Mouse (Mus musculus) heart, adult 8-10 months (tissue): ENCODE data around the gene Itgax. TPM values are rescaled to one million over a fixed set of nuclear protein-coding genes. Genes with fewer than 3 reads are reported as not detected.

Source experiments
- DNase-seq: peaks from one replicate; pipeline ENCODE4 v3.0.0; 2022; ENCODE audit warnings: low spot score
- total RNA-seq, 4 experiments: library from RNA; stranded (reverse); gene quantifications; 2 replicates each; pipeline ENCODE4 v1.2.4; 2022

Itgax gene
- under 1 TPM; 0.16 to 0.41 (median 0.27) TPM for total RNA-seq

- no peak for DNase-seq
Observed at GRCm38 (mm10) chr7:128128741-128129720, at the start of gene Itgax. Gene Itgax (plus strand): TSS chr7:128129547.

- no peak for DNase-seq
Observed at GRCm38 (mm10) chr7:128080012-128080411, 49.3 kb upstream of the Itgax start.

GRCm38 (mm10) chr7:128089141-128089540, 40.2 kb upstream of the Itgax start:
- no peak for DNase-seq

- no peak for DNase-seq
Observed at GRCm38 (mm10) chr7:128098135-128098534, 31.2 kb upstream of the Itgax start.

GRCm38 (mm10) chr7:128100742-128101357, 28.5 kb upstream of the Itgax start:
- no peak for DNase-seq

GRCm38 (mm10) chr7:128105246-128105645, 24.1 kb upstream of the Itgax start:
- no peak for DNase-seq

- no peak for DNase-seq
Observed at GRCm38 (mm10) chr7:128107462-128107861, 21.9 kb upstream of the Itgax start.

- no peak for DNase-seq
Observed at GRCm38 (mm10) chr7:128110314-128110713, 19.0 kb upstream of the Itgax start.

GRCm38 (mm10) chr7:128112131-128112530, 17.2 kb upstream of the Itgax start:
- DNase-seq = no peak

- DNase-seq = no peak
Observed at GRCm38 (mm10) chr7:128114371-128115105, 14.8 kb upstream of the Itgax start.

GRCm38 (mm10) chr7:128115211-128115958, 14.0 kb upstream of the Itgax start:
- DNase-seq = no peak

- no peak for DNase-seq
Observed at GRCm38 (mm10) chr7:128116396-128116795, 13.0 kb upstream of the Itgax start.

- DNase-seq = no peak
Observed at GRCm38 (mm10) chr7:128119726-128120490, 9.4 kb upstream of the Itgax start.

- no peak for DNase-seq
Observed at GRCm38 (mm10) chr7:128132148-128132547, 2.8 kb downstream of the Itgax start.

- DNase-seq = no peak
Observed at GRCm38 (mm10) chr7:128133596-128133995, 4.2 kb downstream of the Itgax start.

- DNase-seq = no peak
Observed at GRCm38 (mm10) chr7:128136927-128137326, 7.6 kb downstream of the Itgax start.

- DNase-seq = no peak
Observed at GRCm38 (mm10) chr7:128139611-128140010, 10.3 kb downstream of the Itgax start.

- DNase-seq = no peak
Observed at GRCm38 (mm10) chr7:128150970-128151369, 21.6 kb downstream of the Itgax start.

- DNase-seq = no peak
Observed at GRCm38 (mm10) chr7:128154076-128154475, 24.7 kb downstream of the Itgax start, which contains the start of gene Itgad. Gene Itgad (plus strand): TSS chr7:128154376.

GRCm38 (mm10) chr7:128154924-128155323, 25.6 kb downstream of the Itgax start:
- DNase-seq = no peak
